Mouse (Mus musculus) layer of hippocampus, postnatal 36 days (tissue): ENCODE measurements around the gene Uckl1. TPM values are rescaled to one million over a fixed set of nuclear protein-coding genes. Genes with fewer than 3 reads are reported as not detected.
A peak's percentile ranks its signal among the peaks of the same experiment; 100 is the strongest.

Source experiments
- DNase-seq, 2 experiments: peaks; one replicate each; pipeline ENCODE4 v3.0.0; 2022
- microRNA-seq, 2 experiments: library from miRNA; unstranded; fragments of <30 nt; microRNA quantifications; one replicate each; pipeline ENCODE4 v1.2.0; 2021
- total RNA-seq, 2 experiments: library from RNA; stranded (reverse); gene quantifications; 2 replicates each; pipeline ENCODE4 v1.2.3; 2021

The Uckl1 gene
- total RNA-seq, 2 experiments from 2014 or later = 59.6 to 60.7 TPM

GRCm38 (mm10) chr2:181520118-181520935 lies 64.4 kb downstream of the Uckl1 start, which contains the start of gene Dnajc5:
Gene Dnajc5 (plus strand): TSS chr2:181520485.
- DNase-seq = peak; percentile 97 to 98

GRCm38 (mm10) chr2:181519201-181519600 lies 65.5 kb downstream of the Uckl1 start:
- no peak for DNase-seq

Small RNA genes within 50 kb of the gene (microRNA-seq; reads per million reads assigned to microRNA genes)
- 0 reads per million in 2 experiments for gene Mir7006

Other genes starting within 250 kb of the Uckl1 start
- 10 to 100 TPM; 77.5 to 83.5 TPM for gene Zgpat, start 220.0 kb downstream of the Uckl1 start, total RNA-seq
- gene Arfrp1, start 219.5 kb downstream of the Uckl1 start, total RNA-seq = 10 to 100 TPM; 48.4 to 53.8 TPM
- gene Lime1, start 204.8 kb downstream of the Uckl1 start, total RNA-seq = 10 to 100 TPM; 38.5 to 52.5 TPM
- 1 to 10 TPM; 5.8 to 6.2 TPM for gene Zbtb46, start 125.5 kb downstream of the Uckl1 start, total RNA-seq
- not detected for gene Abhd16b, start 91.7 kb downstream of the Uckl1 start, total RNA-seq
- gene Tpd52l2, start 87.8 kb downstream of the Uckl1 start, total RNA-seq = 10 to 100 TPM; 77.7 to 87.1 TPM
- gene Dnajc5, start 64.4 kb downstream of the Uckl1 start, total RNA-seq = 100 to 1,000 TPM; 252 to 275 TPM
- gene Prpf6, start 7.0 kb upstream of the Uckl1 start, total RNA-seq = 10 to 100 TPM; 55.7 to 58.1 TPM
- 100 to 1,000 TPM in 1 of 2 experiments, 10 to 100 TPM in 1; 96.3 to 101 TPM for gene Zfp512b, start 7.9 kb upstream of the Uckl1 start, total RNA-seq
- 10 to 100 TPM; 14.3 to 16.4 TPM for gene Samd10, start 14.3 kb upstream of the Uckl1 start, total RNA-seq
- gene Gm29797, start 72.1 kb upstream of the Uckl1 start, total RNA-seq = 1 to 10 TPM; 1.1 to 1.6 TPM
- gene Sox18, start 86.7 kb upstream of the Uckl1 start, total RNA-seq = 10 to 100 TPM in 1 of 2 experiments, 1 to 10 TPM in 1; 8.3 to 11.1 TPM
- 10 to 100 TPM; 60.6 to 62.0 TPM for gene Tcea2, start 95.4 kb upstream of the Uckl1 start, total RNA-seq
- gene Rgs19, start 109.1 kb upstream of the Uckl1 start, total RNA-seq = 10 to 100 TPM; 44.0 to 44.1 TPM
- not detected for gene Lkaaear1, start 113.5 kb upstream of the Uckl1 start, total RNA-seq
- 10 to 100 TPM; 47.7 to 56.7 TPM for gene Oprl1, start 130.1 kb upstream of the Uckl1 start, total RNA-seq
- 10 to 100 TPM; 26.3 to 27.8 TPM for gene Myt1, start 178.4 kb upstream of the Uckl1 start, total RNA-seq